Mouse (Mus musculus) embryonic facial prominence, embryonic 13.5 days (tissue): Measurements from ENCODE around the gene Rcc1l. TPM values are rescaled to one million over a fixed set of nuclear protein-coding genes. Genes with fewer than 3 reads are reported as not detected.

Experiments used
- ATAC-seq: fragments of 200-750 bp; cut with Nextera tagmentation; 2 replicates; pipeline ENCODE4 v1.8.0; 2017; ENCODE audit warnings: low read depth; ENCODE audit not compliant: insufficient number of reproducible peaks, insufficient read depth, low FRiP score, low TSS enrichment
- H3K27ac ChIP-seq: fragments of 300-500 bp; sonication (generic); 2 replicates; pipeline ENCODE4 v1.5.1; 2015; ENCODE audit warnings: moderate library complexity, mild to moderate bottlenecking, inconsistent platforms
- H3K27me3 ChIP-seq: fragments of 300-500 bp; sonication (generic); 2 replicates; pipeline ENCODE4 v1.6.1; 2015; ENCODE audit warnings: mild to moderate bottlenecking, inconsistent platforms
- H3K36me3 ChIP-seq: fragments of 300-500 bp; sonication (generic); 2 replicates; pipeline ENCODE4 v1.6.1; 2015; ENCODE audit warnings: mild to moderate bottlenecking, inconsistent platforms
- H3K4me1 ChIP-seq: fragments of 300-500 bp; sonication (generic); 2 replicates; pipeline ENCODE4 v1.6.1; 2015; ENCODE audit warnings: inconsistent platforms
- H3K4me2 ChIP-seq: fragments of 300-500 bp; sonication (generic); 2 replicates; pipeline ENCODE4 v1.6.1; 2015; ENCODE audit warnings: moderate library complexity, mild to moderate bottlenecking, inconsistent platforms
- H3K4me3 ChIP-seq: fragments of 300-500 bp; sonication (generic); 2 replicates; pipeline ENCODE4 v1.5.1; 2015; ENCODE audit warnings: mild to moderate bottlenecking, inconsistent platforms
- H3K9ac ChIP-seq: fragments of 300-500 bp; sonication (generic); 2 replicates; pipeline ENCODE4 v1.6.1; 2015; ENCODE audit warnings: mild to moderate bottlenecking, inconsistent platforms
- H3K9me3 ChIP-seq: fragments of 300-500 bp; sonication (generic); 2 replicates; pipeline ENCODE4 v1.6.1; 2016; ENCODE audit warnings: inconsistent platforms
- WGBS: fragments of 180-500 bp; shearing (Covaris S2); methylation state at CpG from one replicate; pipeline ENCODE4 v1.1.7; 2015; ENCODE audit warnings: mixed read lengths; 5-methylcytosine and 5-hydroxymethylcytosine counted together
- polyA plus RNA-seq: library from polyadenylated mRNA; unstranded; fragments of >200 nt; fragmentation: Nextera tagmentation; extraction: Ambion mirVana; gene quantifications from 2 replicates; pipeline ENCODE4 v1.2.1, GENCODE M21; 2015

The Rcc1l gene
- polyA plus RNA-seq, 1 experiment from 2014 or later, result 36.9 TPM

GRCm38 (mm10) chr5:134186961-134187731, 10.6 kb upstream of the Rcc1l start:
- Histone ChIP-seq H3K27ac (no peak overlapping the region), H3K36me3 (no peaks in the 10 kb centered on the region), H3K4me3 (no peak overlapping the region), H3K4me2 (no peak overlapping the region), H3K4me1 (peaks cover 16% of the 10 kb centered on the region), H3K27me3 (no peaks in the 10 kb centered on the region), H3K9ac (no peak overlapping the region), H3K9me3 (no peaks in the 10 kb centered on the region)
- WGBS, result 73% methylated on average over 4 of the region's 4 CpGs
- no peak for ATAC-seq

DNA sequence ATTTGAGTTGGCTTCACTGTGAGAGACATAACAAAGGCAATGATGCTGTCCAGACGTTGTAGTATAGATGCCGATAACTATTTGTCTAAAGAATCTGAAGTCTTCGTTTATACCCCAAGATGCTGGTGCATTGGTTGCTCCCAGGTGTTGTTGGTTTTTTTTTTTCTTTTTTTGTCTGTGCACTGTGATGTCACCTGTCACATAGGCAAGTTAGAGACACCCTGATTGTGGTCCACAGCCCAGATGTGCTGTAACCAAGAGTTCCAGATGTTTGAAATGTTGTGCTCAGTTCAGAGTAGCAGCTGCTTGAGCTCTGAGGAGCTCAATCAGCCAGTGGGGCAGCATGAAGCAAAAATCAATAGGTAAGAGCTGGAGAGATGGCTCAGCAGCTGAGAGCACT, 9.5 kb upstream of the Rcc1l start:
- H3K27ac ChIP-seq, result no peak overlapping the region
- no peaks in the 10 kb centered on the region for H3K36me3 ChIP-seq
- H3K9ac ChIP-seq, result no peak overlapping the region
- no peak overlapping the region for H3K4me3 ChIP-seq
- H3K4me1 ChIP-seq, result peaks cover 19% of the 10 kb centered on the region
- H3K27me3 ChIP-seq, result no peaks in the 10 kb centered on the region
- no peak overlapping the region for H3K4me2 ChIP-seq
- ATAC-seq, result no peak
- no peaks in the 10 kb centered on the region for H3K9me3 ChIP-seq
- WGBS, result 84% methylated on average over 3 of the region's 3 CpGs

- Histone ChIP-seq H3K4me3 (peak within 1 kb of the TSS; percentile 69), H3K27ac (peak within 1 kb of the TSS; percentile 95), H3K27me3 (no peaks in the 10 kb centered on the region), H3K9ac (peak within 1 kb of the TSS; percentile 83), H3K4me2 (peak within 1 kb of the TSS; percentile 88), H3K9me3 (no peaks in the 10 kb centered on the region), H3K36me3 (no peaks in the 10 kb centered on the region), H3K4me1 (peaks cover 19% of the 10 kb centered on the region)
- under 1% methylated on average over 92 of the region's 92 CpGs for WGBS
- ATAC-seq, result peak; percentile 88
These were observed 7.6 kb upstream of the Rcc1l start, which contains the start of gene Gtf2ird2 for GRCm38 (mm10) chr5:134183880-134184808. Gene Gtf2ird2 (plus strand): TSS chr5:134184019.

GRCm38 (mm10) chr5:134183162-134183561, 6.6 kb upstream of the Rcc1l start:
- no peaks in the 10 kb centered on the region for H3K36me3 ChIP-seq
- H3K4me3 ChIP-seq, result peak overlapping the region; percentile 69
- no peaks in the 10 kb centered on the region for H3K9me3 ChIP-seq
- peak overlapping the region; percentile 88 for H3K4me2 ChIP-seq
- ATAC-seq, result no peak
- H3K27ac ChIP-seq, result peak overlapping the region; percentile 95
- peak overlapping the region; percentile 83 for H3K9ac ChIP-seq
- WGBS, result 54% methylated on average over 7 of the region's 7 CpGs
- H3K4me1 ChIP-seq, result peaks cover 19% of the 10 kb centered on the region
- no peaks in the 10 kb centered on the region for H3K27me3 ChIP-seq

- Histone ChIP-seq H3K9me3 (no peaks in the 10 kb centered on the region), H3K4me1 (peaks cover 19% of the 10 kb centered on the region), H3K4me3 (peak overlapping the region; percentile 69), H3K36me3 (no peaks in the 10 kb centered on the region), H3K9ac (peak overlapping the region; percentile 83; the same call in 1 of the 2 replicates), H3K27me3 (no peaks in the 10 kb centered on the region), H3K27ac (peak overlapping the region; percentile 95; the same call in 1 of the 2 replicates), H3K4me2 (peak overlapping the region; percentile 88)
- ATAC-seq, result no peak
- 79% methylated on average over 4 of the region's 4 CpGs for WGBS
These were observed 6.2 kb upstream of the Rcc1l start for GRCm38 (mm10) chr5:134182735-134183134.

DNA sequence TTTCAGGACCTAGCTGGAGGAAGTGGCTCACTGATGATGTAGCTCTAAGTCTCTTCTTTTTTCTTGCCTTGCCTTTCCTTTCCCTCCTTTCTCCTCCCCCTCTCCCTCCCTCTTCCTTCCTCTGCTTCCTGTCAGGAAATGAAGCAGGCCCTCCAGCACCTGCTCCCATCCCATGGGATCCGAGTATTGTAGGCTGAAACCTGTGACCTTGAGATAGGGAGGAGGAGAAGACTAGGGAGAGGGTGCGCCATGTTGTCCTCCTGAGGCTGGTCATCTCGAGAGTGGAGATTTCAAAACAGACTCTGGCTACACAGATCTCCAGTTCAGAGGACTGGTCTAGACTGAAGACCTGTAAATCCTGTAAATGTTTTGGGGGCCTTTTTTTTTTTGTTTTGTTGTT, 5.6 kb upstream of the Rcc1l start:
- H3K36me3 ChIP-seq, result no peaks in the 10 kb centered on the region
- H3K4me2 ChIP-seq, result no peak overlapping the region
- no peak overlapping the region for H3K9ac ChIP-seq
- peaks cover 19% of the 10 kb centered on the region for H3K4me1 ChIP-seq
- no peak overlapping the region for H3K4me3 ChIP-seq
- no peaks in the 10 kb centered on the region for H3K27me3 ChIP-seq
- WGBS, result 63% methylated on average over 3 of the region's 3 CpGs
- no peak for ATAC-seq
- no peaks in the 10 kb centered on the region for H3K9me3 ChIP-seq
- H3K27ac ChIP-seq, result no peak overlapping the region

DNA sequence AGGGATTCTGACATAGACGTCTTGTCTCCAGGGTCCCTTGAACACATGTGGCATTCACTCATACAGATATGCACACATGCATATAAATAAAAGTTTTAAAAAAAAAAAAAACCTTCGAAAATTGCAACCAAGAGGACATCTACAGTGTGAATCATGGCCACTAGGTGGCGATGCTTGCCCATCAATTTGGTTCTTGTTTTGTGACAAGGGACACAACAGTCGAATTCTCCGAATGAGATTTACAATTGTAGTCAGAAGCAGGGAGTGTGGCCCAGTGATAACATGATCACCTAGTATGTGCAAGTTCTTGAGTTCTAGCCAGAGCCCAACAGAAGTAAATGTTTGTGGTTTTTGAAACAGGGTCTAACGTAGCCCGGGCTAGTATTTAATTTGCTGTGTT, 3.3 kb upstream of the Rcc1l start:
- H3K9ac ChIP-seq, result no peak overlapping the region
- H3K9me3 ChIP-seq, result no peaks in the 10 kb centered on the region
- H3K27me3 ChIP-seq, result no peaks in the 10 kb centered on the region
- ATAC-seq, result no peak
- H3K27ac ChIP-seq, result no peak overlapping the region
- WGBS, result 18% methylated on average over 7 of the region's 7 CpGs
- H3K4me3 ChIP-seq, result no peak overlapping the region
- H3K4me2 ChIP-seq, result no peak overlapping the region
- H3K36me3 ChIP-seq, result no peaks in the 10 kb centered on the region
- peaks cover 29% of the 10 kb centered on the region for H3K4me1 ChIP-seq

- no peak overlapping the region for H3K9ac ChIP-seq
- H3K4me1 ChIP-seq, result peaks cover 30% of the 10 kb centered on the region
- H3K9me3 ChIP-seq, result no peaks in the 10 kb centered on the region
- H3K4me3 ChIP-seq, result no peak overlapping the region
- no peak overlapping the region for H3K4me2 ChIP-seq
- no peak for ATAC-seq
- 80% methylated on average over 7 of the region's 7 CpGs for WGBS
- H3K27ac ChIP-seq, result no peak overlapping the region
- no peaks in the 10 kb centered on the region for H3K27me3 ChIP-seq
- peaks cover 4% of the 10 kb centered on the region; the same call in 1 of the 2 replicates for H3K36me3 ChIP-seq
These were observed 2.0 kb upstream of the Rcc1l start for GRCm38 (mm10) chr5:134178536-134178935.

GRCm38 (mm10) chr5:134175696-134176095, 878 bp downstream of the Rcc1l start:
- Histone ChIP-seq H3K9ac (peak overlapping the region; percentile 81), H3K27ac (peak overlapping the region; percentile 81), H3K36me3 (peaks cover 22% of the 10 kb centered on the region), H3K4me1 (peaks cover 13% of the 10 kb centered on the region), H3K4me2 (peak overlapping the region; percentile 88), H3K9me3 (no peaks in the 10 kb centered on the region), H3K27me3 (no peaks in the 10 kb centered on the region), H3K4me3 (peak overlapping the region; percentile 97)
- WGBS, result 8% methylated on average over 10 of the region's 10 CpGs
- no peak for ATAC-seq

- no peaks in the 10 kb centered on the region for H3K27me3 ChIP-seq
- H3K9ac ChIP-seq, result no peak overlapping the region
- WGBS, result 46% methylated on average over 4 of the region's 4 CpGs
- no peak overlapping the region for H3K27ac ChIP-seq
- no peak for ATAC-seq
- H3K4me1 ChIP-seq, result peaks cover 13% of the 10 kb centered on the region
- H3K4me2 ChIP-seq, result no peak overlapping the region
- peaks cover 37% of the 10 kb centered on the region for H3K36me3 ChIP-seq
- H3K4me3 ChIP-seq, result no peak overlapping the region
- H3K9me3 ChIP-seq, result no peaks in the 10 kb centered on the region
These were observed 3.4 kb downstream of the Rcc1l start for GRCm38 (mm10) chr5:134173206-134173605.

DNA sequence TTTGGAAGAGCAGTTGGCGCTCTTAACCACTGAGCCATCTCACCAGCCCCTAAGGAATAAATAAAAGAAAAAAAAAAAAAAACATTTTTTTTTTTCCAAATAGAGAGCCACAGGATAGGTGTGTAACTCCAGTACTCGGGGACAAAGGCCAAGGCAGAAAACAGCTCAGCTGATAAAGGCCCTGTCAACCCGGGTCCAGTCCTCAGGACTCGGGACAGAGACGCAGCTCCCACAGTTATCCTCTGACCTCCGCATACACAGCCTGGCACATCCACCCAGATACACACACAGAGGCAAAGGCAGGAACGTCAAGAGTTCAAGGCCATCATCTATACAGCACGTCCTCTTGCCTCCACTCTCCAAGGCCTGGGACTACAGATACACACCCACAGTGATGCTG, 6.4 kb downstream of the Rcc1l start:
- Histone ChIP-seq H3K36me3 (peaks cover 62% of the 10 kb centered on the region), H3K4me2 (no peak overlapping the region), H3K4me3 (no peak overlapping the region), H3K4me1 (peaks cover 7% of the 10 kb centered on the region), H3K27ac (no peak overlapping the region), H3K9ac (no peak overlapping the region), H3K27me3 (no peaks in the 10 kb centered on the region), H3K9me3 (no peaks in the 10 kb centered on the region)
- 94% methylated on average over 8 of the region's 8 CpGs for WGBS
- ATAC-seq, result no peak
